Mouse (Mus musculus) E14TG2a.4 (cell line): ENCODE results near the gene Grm1.

ENCODE experiments used
- CTCF ChIP-seq: conservative IDR thresholded peaks from 2 replicates; pipeline ENCODE4 v1.5.1; 2014; ENCODE audit warnings: low read length
- NANOG ChIP-seq: IDR thresholded peaks from 2 replicates; pipeline ENCODE4 v1.6.1; 2014; ENCODE audit warnings: borderline replicate concordance, low read length, mixed read lengths
- POU5F1 ChIP-seq: IDR thresholded peaks from 2 replicates; pipeline ENCODE4 v1.6.1; 2014; ENCODE audit warnings: low read length, borderline replicate concordance

DNA sequence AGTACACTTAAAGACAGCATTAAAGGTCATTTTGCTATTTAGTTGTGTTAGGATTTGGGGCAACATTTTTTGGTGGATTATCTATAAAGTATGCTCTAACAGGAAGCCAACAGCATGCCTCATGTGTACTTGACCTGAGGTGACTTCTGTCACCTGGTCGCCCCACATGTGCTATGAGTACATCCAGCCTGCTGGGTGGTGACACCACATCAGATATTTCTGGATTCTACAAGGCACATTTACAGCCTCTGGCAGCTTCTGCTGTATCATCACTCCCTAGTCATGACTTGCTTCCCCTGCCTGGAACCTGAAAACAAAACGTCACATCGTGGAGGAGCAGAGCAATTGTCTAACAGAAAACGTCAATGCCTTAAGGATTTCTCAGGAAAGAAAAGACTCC, 292.2 kb downstream of the Grm1 start:
- TF ChIP-seq CTCF (no peak), POU5F1 (no peak), NANOG (no peak)
